Mouse (Mus musculus) cerebellum, adult 11 months (tissue): ENCODE data around the gene Usmg5.
A peak's percentile ranks its signal among the peaks of the same experiment; 100 is the strongest.
"Not testable (repeated sequence)": the region's sequence is repeated elsewhere in the genome, so short reads cannot be mapped to it uniquely, and the experiment has no call there.

Experiments used
- DNase-seq: peaks from one replicate; pipeline ENCODE4 v3.0.0; 2022

The Usmg5 gene

GRCm38 (mm10) chr19:47090550-47091156 is at the start of gene Usmg5, which contains the start of gene Pdcd11:
Gene Usmg5, minus strand, starts transcription at chr19:47090647.
Gene Pdcd11, plus strand, starts transcription at chr19:47090768.
- DNase-seq, result peak; percentile 93

- not testable (repeated sequence) for DNase-seq
Measured at GRCm38 (mm10) chr19:47139611-47140010, 49.2 kb upstream of the Usmg5 start.

- DNase-seq, result no peak
Measured at GRCm38 (mm10) chr19:47137771-47138421, 47.4 kb upstream of the Usmg5 start, which contains the start of gene Calhm2. Gene Calhm2, minus strand, starts transcription at chr19:47138294.

GRCm38 (mm10) chr19:47137051-47137581 is 46.7 kb upstream of the Usmg5 start:
- DNase-seq, result peak; percentile 19

- no peak for DNase-seq
Measured at GRCm38 (mm10) chr19:47136170-47136569, 45.7 kb upstream of the Usmg5 start.

- no peak for DNase-seq
Measured at GRCm38 (mm10) chr19:47135568-47135967, 45.1 kb upstream of the Usmg5 start.

GRCm38 (mm10) chr19:47133161-47133560 is 42.7 kb upstream of the Usmg5 start:
- DNase-seq, result no peak

GRCm38 (mm10) chr19:47130551-47131125 is 40.2 kb upstream of the Usmg5 start:
- no peak for DNase-seq

- DNase-seq, result no peak
Measured at GRCm38 (mm10) chr19:47128835-47129234, 38.4 kb upstream of the Usmg5 start.

- DNase-seq, result no peak
Measured at GRCm38 (mm10) chr19:47128164-47128563, 37.7 kb upstream of the Usmg5 start.

GRCm38 (mm10) chr19:47122802-47123201 is 32.4 kb upstream of the Usmg5 start:
- no peak for DNase-seq

- DNase-seq, result no peak
Measured at GRCm38 (mm10) chr19:47121054-47121453, 30.6 kb upstream of the Usmg5 start.

GRCm38 (mm10) chr19:47118634-47119033 is 28.2 kb upstream of the Usmg5 start:
- DNase-seq, result no peak

GRCm38 (mm10) chr19:47104641-47105271 is 14.3 kb upstream of the Usmg5 start:
- no peak for DNase-seq

GRCm38 (mm10) chr19:47101080-47101479 is 10.6 kb upstream of the Usmg5 start:
- no peak for DNase-seq

- peak; percentile 16 for DNase-seq
Measured at GRCm38 (mm10) chr19:47089718-47090525, 525 bp downstream of the Usmg5 start.

GRCm38 (mm10) chr19:47088226-47088625 is 2.2 kb downstream of the Usmg5 start:
- DNase-seq, result no peak

- peak; percentile 61 for DNase-seq
Measured at GRCm38 (mm10) chr19:47067924-47068611, 22.4 kb downstream of the Usmg5 start.

GRCm38 (mm10) chr19:47067096-47067882 is 23.2 kb downstream of the Usmg5 start, which contains the start of gene Taf5:
Gene Taf5, plus strand, starts transcription at chr19:47067746.
- peak; percentile 96 for DNase-seq

- DNase-seq, result no peak
Measured at GRCm38 (mm10) chr19:47065860-47066259, 24.6 kb downstream of the Usmg5 start.

GRCm38 (mm10) chr19:47057684-47058083 is 32.8 kb downstream of the Usmg5 start:
- no peak for DNase-seq
